Mouse (Mus musculus) cerebellum, adult 2 months (tissue): ENCODE results near the gene BC052040.

Source experiments
- CTCF ChIP-seq: fragments of 200-500 bp; IDR thresholded peaks from 2 replicates; pipeline ENCODE4 v1.5.1; 2011; ENCODE audit warnings: low read depth, mild to moderate bottlenecking, control low read depth, low read length, moderate library complexity, borderline replicate concordance; ENCODE audit not compliant: insufficient read depth
- POLR2A ChIP-seq: fragments of 200-500 bp; IDR thresholded peaks from 2 replicates; pipeline ENCODE4 v1.6.1; 2011; ENCODE audit warnings: low read length, control low read depth, borderline replicate concordance; ENCODE audit not compliant: insufficient read depth

GRCm38 (mm10) chr2:115602116-115602515 is 20.6 kb downstream of the BC052040 start:
- TF ChIP-seq CTCF (no peak), POLR2A (no peak)
